Mouse (Mus musculus) midbrain, embryonic 14.5 days (tissue): ENCODE data around the gene Ints11. TPM values are rescaled to one million over a fixed set of nuclear protein-coding genes. Genes with fewer than 3 reads are reported as not detected.

Experiments used
- ATAC-seq: fragments of 200-750 bp; cut with Nextera tagmentation; 2 replicates; pipeline ENCODE4 v1.8.0; 2017; ENCODE audit warnings: moderate number of reproducible peaks, moderate library complexity; ENCODE audit not compliant: low FRiP score, low TSS enrichment
- DNase-seq: peaks from one replicate; pipeline ENCODE4 v3.0.0-alpha.2; 2015
- H3K27ac ChIP-seq: fragments of 300-500 bp; sonication (generic); replicated peaks from 2 replicates; pipeline ENCODE4 v1.5.1; 2014; ENCODE audit warnings: mild to moderate bottlenecking, low read depth, low read length, moderate library complexity
- H3K27me3 ChIP-seq: fragments of 300-500 bp; sonication (generic); 2 replicates; pipeline ENCODE4 v1.6.1; 2014; ENCODE audit warnings: low read length, control low read depth, mixed read lengths; ENCODE audit not compliant: control insufficient read depth, insufficient read depth
- H3K36me3 ChIP-seq: fragments of 300-500 bp; sonication (generic); 2 replicates; pipeline ENCODE4 v1.6.1; 2014; ENCODE audit warnings: low read length, control low read depth; ENCODE audit not compliant: control insufficient read depth, insufficient read depth
- H3K4me1 ChIP-seq: fragments of 300-500 bp; sonication (generic); 2 replicates; pipeline ENCODE4 v1.6.1; 2014; ENCODE audit warnings: mild to moderate bottlenecking, antibody characterized with exemption, low read length, control low read depth; ENCODE audit not compliant: control insufficient read depth, insufficient read depth
- H3K4me2 ChIP-seq: fragments of 300-500 bp; sonication (generic); 2 replicates; pipeline ENCODE4 v1.6.1; 2014; ENCODE audit warnings: mild to moderate bottlenecking, low read length, moderate library complexity
- H3K4me3 ChIP-seq: fragments of 300-500 bp; sonication (generic); replicated peaks from 2 replicates; pipeline ENCODE4 v1.5.1; 2014; ENCODE audit warnings: low read depth, low read length
- H3K9ac ChIP-seq: fragments of 300-500 bp; sonication (generic); replicated peaks from 2 replicates; pipeline ENCODE4 v1.6.1; 2014; ENCODE audit warnings: mild to moderate bottlenecking, low read length, moderate library complexity
- H3K9me3 ChIP-seq: fragments of 300-500 bp; sonication (generic); 2 replicates; pipeline ENCODE4 v1.6.1; 2016; ENCODE audit warnings: low read length, control low read depth, mixed read lengths; ENCODE audit not compliant: control insufficient read depth
- WGBS: fragments of 180-500 bp; shearing (Covaris S2); extraction: QIAGEN DNeasy Blood & Tissue Kit; methylation state at CpG from one replicate; pipeline ENCODE4 v1.1.7; 2014; 5-methylcytosine and 5-hydroxymethylcytosine counted together
- polyA plus RNA-seq: library from polyadenylated mRNA; unstranded; fragments of >200 nt; fragmentation: Nextera tagmentation; extraction: Ambion mirVana; gene quantifications from 2 replicates; pipeline ENCODE4 v1.2.1, GENCODE M21; 2014

Ints11 gene
- polyA plus RNA-seq, 1 experiment from 2014 or later: 78.2 TPM

DNA sequence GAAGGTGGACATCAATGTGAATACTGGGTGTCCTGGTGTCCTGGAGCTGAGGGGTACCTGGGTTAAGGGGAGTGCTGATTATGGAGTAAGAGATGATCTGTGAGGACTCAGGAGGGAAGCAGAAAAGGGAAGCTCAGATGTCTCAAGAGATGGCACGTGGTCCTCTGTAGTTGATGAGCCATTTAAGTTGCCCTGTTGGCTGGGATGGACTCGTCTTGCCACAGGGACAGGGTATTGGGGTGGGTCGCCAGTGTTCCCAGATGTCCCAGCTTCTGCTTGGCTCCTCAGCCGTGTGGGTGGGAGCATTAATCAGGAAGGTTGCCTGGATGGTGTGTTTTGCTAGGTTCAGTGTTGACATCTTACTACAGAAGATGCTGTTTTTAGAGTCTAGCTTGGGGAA is 36.1 kb upstream of the Ints11 start:
- peaks cover 10% of the 10 kb centered on the region for H3K36me3 ChIP-seq
- no peak overlapping the region for H3K4me3 ChIP-seq
- WGBS: 89% methylated on average over 4 of the region's 4 CpGs
- no peaks in the 10 kb centered on the region for H3K27me3 ChIP-seq
- H3K4me1 ChIP-seq: peaks cover 9% of the 10 kb centered on the region
- no peaks in the 10 kb centered on the region for H3K9me3 ChIP-seq
- H3K9ac ChIP-seq: no peak overlapping the region
- ATAC-seq: no peak
- no peak overlapping the region for H3K27ac ChIP-seq
- DNase-seq: no peak
- H3K4me2 ChIP-seq: no peak overlapping the region

GRCm38 (mm10) chr4:155833836-155834235 is 35.5 kb upstream of the Ints11 start:
- Histone ChIP-seq H3K4me1 (peaks cover 9% of the 10 kb centered on the region), H3K9me3 (no peaks in the 10 kb centered on the region), H3K27ac (peak overlapping the region; percentile 49; the same call in 1 of the 2 replicates), H3K4me3 (no peak overlapping the region), H3K36me3 (peaks cover 6% of the 10 kb centered on the region), H3K4me2 (no peak overlapping the region), H3K9ac (0 out of 2 replicates have a peak overlapping the region, but pooled peaks have one; percentile 12), H3K27me3 (no peaks in the 10 kb centered on the region)
- no peak for ATAC-seq
- WGBS: 42% methylated on average over 2 of the region's 2 CpGs
- DNase-seq: peak; percentile 86

- Histone ChIP-seq H3K9me3 (no peaks in the 10 kb centered on the region), H3K36me3 (peaks cover 6% of the 10 kb centered on the region), H3K27me3 (no peaks in the 10 kb centered on the region; the same call in none of the 2 replicates), H3K4me1 (peaks cover 14% of the 10 kb centered on the region), H3K27ac (no peak overlapping the region), H3K4me2 (no peak overlapping the region), H3K4me3 (no peak overlapping the region), H3K9ac (no peak overlapping the region)
- WGBS: 85% methylated on average over 11 of the region's 11 CpGs
- ATAC-seq (no peak), DNase-seq (no peak)
These were observed 31.8 kb upstream of the Ints11 start for GRCm38 (mm10) chr4:155837404-155838010.

- WGBS: 60% methylated on average over 8 of the region's 8 CpGs
- Histone ChIP-seq H3K27me3 (no peaks in the 10 kb centered on the region; the same call in none of the 2 replicates), H3K27ac (no peak overlapping the region), H3K9ac (no peak overlapping the region), H3K4me2 (no peak overlapping the region), H3K36me3 (no peaks in the 10 kb centered on the region), H3K9me3 (no peaks in the 10 kb centered on the region), H3K4me3 (no peak overlapping the region), H3K4me1 (peaks cover 10% of the 10 kb centered on the region; the same call in 1 of the 2 replicates)
- DNase-seq: no peak
- ATAC-seq: no peak
These were observed 30.9 kb upstream of the Ints11 start for GRCm38 (mm10) chr4:155838187-155839153.

DNA sequence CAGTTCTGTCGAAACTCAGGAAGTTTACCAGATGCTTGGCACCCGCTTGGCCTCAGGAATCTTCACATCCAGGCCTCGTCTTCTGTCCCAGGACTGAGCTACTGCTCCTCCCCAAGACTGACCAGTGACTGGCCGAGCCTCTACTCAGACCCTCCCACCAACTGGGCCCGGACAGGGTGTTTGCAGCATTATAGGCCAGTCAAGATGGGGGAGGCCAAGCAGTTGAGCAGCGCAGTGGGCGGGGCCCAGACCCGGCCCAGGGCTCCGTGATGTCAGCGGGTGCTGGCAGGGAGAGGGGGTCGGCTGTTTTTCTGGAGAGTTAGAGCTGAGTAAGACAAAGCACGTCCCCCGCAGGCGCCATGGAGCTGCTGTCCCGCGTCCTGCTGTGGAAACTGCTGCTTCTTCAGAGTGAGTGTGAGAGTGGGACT is 29.8 kb upstream of the Ints11 start, which contains the start of gene Mxra8:
Gene Mxra8 (plus strand): TSS at position 198 of the 428 bp plus-strand sequence.
- peak; percentile 36 for DNase-seq
- 0 out of 2 replicates have a peak, but pooled peaks have one; percentile 56 for ATAC-seq
- peak within 1 kb of the TSS; percentile 26; the same call in 1 of the 2 replicates for H3K9ac ChIP-seq
- no peaks in the 10 kb centered on the region for H3K36me3 ChIP-seq
- WGBS: 2% methylated on average over 16 of the region's 16 CpGs
- peak within 1 kb of the TSS; percentile 24 for H3K4me3 ChIP-seq
- H3K4me1 ChIP-seq: peaks cover 10% of the 10 kb centered on the region; the same call in 1 of the 2 replicates
- peak within 1 kb of the TSS; percentile 49 for H3K4me2 ChIP-seq
- no peaks in the 10 kb centered on the region for H3K9me3 ChIP-seq
- no peak within 1 kb of the TSS for H3K27ac ChIP-seq
- H3K27me3 ChIP-seq: no peaks in the 10 kb centered on the region; the same call in none of the 2 replicates

DNA sequence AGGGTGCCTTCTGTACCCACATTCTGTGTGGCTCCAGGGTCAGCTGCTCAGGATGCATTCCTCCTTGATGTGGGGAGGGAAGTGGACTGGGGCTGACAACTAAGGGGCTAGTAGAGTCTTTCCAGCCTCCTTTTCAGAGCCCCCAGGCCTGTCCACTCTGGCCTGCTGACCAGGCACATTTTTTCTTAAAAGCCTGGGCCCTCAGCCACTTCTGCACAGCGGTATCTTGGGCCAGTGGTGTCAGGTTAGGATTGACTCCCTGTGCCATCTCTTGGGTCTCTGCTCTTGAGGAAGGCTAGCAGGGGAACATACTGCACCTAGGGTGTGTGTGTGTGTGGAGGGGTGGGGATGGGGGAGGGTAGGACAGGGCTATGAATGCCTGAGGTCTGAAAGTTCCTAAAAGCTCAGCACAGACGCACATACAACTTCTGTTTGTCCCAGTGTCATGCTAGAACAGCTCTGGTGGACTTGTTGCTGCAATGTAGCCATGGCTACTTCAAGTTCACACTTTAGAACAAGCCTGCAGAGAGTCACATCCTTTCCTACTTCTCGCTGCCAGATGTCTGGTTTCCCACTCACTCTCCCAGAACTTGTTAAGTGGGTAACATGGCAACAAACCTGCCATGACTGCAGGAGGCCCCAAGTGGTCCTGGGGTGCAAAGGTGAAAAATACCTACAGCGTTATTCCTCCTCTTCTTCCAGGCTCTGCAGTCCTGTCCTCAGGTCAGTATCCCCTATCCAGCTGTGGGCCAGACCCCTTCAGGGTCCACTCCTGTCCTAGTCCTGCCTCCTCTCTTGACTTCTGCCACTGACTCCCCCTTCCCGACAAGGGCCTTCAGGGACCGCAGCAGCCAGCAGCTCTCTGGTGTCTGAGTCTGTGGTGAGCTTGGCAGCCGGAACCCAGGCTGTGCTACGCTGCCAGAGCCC is 29.0 kb upstream of the Ints11 start:
- peak overlapping the region; percentile 26; the same call in 1 of the 2 replicates for H3K9ac ChIP-seq
- H3K9me3 ChIP-seq: no peaks in the 10 kb centered on the region
- no peak overlapping the region for H3K27ac ChIP-seq
- peak overlapping the region; percentile 49 for H3K4me2 ChIP-seq
- no peak for DNase-seq
- H3K36me3 ChIP-seq: no peaks in the 10 kb centered on the region
- no peak for ATAC-seq
- no peaks in the 10 kb centered on the region; the same call in none of the 2 replicates for H3K27me3 ChIP-seq
- peak overlapping the region; percentile 24 for H3K4me3 ChIP-seq
- peaks cover 10% of the 10 kb centered on the region; the same call in 1 of the 2 replicates for H3K4me1 ChIP-seq
- 8% methylated on average over 8 of the region's 8 CpGs for WGBS

GRCm38 (mm10) chr4:155841003-155841454 is 28.3 kb upstream of the Ints11 start:
- under 1% methylated on average over 32 of the region's 32 CpGs for WGBS
- peak; percentile 45 for DNase-seq
- Histone ChIP-seq H3K4me1 (peaks cover 10% of the 10 kb centered on the region; the same call in 1 of the 2 replicates), H3K9me3 (no peaks in the 10 kb centered on the region), H3K4me3 (peak overlapping the region; percentile 24), H3K4me2 (peak overlapping the region; percentile 49), H3K36me3 (no peaks in the 10 kb centered on the region), H3K27ac (no peak overlapping the region), H3K27me3 (no peaks in the 10 kb centered on the region; the same call in none of the 2 replicates), H3K9ac (0 out of 2 replicates have a peak overlapping the region, but pooled peaks have one; percentile 26)
- peak; percentile 32; the same call in 1 of the 2 replicates for ATAC-seq
